Mouse (Mus musculus) B cell, adult 2 months (primary cell): ENCODE measurements around the gene Robo2.

Experiments used
- DNase-seq, 2 experiments: peaks; one replicate each; pipeline ENCODE4 v3.0.0; 2022

The Robo2 gene

DNA sequence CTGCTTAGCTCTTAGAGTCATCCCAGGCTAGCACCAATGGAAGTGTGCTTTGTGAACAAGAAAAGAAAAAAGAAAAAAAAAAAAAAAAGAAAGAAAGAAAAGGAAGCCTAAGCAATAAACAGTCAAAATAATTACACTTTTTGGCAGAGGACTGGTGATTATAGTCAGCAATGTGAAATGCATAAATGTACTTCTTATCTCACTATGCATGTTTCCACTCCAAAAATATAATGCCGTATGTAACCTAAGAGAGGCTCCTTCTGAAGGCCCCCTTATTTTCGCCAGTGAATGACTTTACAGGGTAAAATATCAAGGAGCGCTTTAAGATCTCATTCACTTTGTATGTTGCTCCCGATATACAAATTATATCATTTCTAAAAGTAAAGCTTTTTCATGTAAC lies 496.2 kb downstream of the Robo2 start:
- no peak for DNase-seq

DNA sequence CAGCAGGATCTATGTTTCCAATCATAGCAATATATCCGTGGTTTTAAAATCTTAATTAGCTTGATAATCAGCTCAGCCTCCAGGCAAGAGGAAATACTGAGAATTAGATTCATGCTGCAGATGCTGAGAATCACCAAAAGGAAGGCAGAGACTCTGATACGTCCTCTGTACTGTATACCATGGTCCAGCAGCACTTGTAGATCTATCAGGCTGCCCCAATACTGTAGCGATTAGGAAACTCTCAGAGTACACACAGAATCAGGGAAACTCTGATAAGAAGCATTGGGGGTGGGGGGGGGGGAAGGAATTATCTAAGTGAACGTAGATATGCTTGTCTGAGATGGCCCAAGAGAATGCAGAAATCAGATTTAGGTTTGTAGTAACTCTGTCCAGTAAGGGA lies 496.7 kb downstream of the Robo2 start:
- DNase-seq, result no peak

DNA sequence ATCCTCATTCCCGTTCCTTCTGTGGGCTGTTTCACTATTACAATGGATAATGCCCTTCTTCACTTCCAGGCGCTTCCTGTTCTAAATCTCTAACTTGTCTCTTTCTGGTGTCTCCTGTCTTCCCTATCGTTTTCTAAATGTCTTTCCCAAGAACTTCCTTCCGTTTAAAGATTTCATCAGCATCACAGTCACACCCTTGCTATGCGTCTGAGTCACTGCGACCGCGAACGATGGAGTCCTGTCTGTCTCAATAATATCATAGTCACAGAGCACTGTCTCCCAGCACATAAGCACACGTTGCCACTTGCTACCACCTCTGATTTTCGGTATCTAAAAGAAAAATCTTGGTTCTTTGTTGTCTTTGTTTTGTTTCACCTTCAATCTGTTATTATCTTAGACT lies 503.1 kb downstream of the Robo2 start:
- no peak for DNase-seq

DNA sequence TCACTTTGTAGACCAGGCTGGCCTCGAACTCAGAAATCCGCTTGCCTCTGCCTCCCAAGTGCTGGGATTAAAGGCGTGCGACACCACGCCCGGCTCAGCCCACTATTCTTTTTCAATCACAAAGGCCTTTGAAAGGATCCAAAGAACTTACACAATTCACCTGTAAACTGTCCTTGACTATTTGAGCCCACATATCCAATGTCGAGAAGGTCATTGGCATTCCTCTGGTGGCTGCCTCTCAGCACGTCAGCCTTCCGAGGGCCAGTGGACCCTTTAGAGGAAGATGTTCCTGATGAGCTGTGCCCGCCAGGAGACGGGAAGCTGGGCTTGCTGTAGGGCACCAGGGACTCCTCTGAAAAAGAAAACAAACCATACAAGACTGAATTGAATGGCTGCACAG lies 514.8 kb downstream of the Robo2 start:
- DNase-seq, result no peak

DNA sequence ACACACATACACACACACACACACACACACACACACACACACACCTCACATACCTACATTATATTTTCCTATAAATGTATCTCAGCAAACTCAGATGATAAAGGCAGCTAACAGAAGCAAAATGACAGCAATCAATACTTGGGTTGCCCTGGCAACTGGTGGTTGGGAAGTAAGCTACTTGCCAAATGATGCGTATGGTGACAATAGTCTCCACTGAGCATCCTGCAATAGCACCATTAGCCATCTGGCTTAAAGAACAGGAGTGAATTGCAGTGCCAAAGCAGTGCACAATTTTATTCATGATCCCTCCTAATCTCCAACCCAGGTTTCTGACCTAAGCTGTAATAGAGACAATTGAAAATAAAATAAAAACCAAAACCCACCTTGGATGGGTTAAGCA lies 529.7 kb downstream of the Robo2 start:
- no peak for DNase-seq

DNA sequence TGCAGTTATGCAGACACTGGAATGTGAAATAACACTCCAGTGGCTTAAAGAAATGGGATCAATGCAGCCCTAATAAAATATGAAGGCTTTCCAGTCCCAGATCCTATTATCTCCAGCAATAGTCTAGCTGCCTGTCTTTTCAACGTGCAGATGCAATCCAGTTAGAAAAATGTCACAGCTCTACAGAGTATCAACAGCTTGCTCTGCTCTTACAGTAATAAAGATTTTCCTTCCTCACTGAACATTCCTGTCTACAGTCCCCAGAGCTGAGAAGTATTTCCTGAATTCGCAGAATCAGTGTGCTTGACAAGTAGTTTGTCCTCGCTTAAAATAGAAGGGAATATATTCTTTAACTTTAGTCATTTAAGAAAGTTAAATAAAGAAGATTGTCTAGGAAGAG lies 533.7 kb downstream of the Robo2 start:
- DNase-seq, result no peak

DNA sequence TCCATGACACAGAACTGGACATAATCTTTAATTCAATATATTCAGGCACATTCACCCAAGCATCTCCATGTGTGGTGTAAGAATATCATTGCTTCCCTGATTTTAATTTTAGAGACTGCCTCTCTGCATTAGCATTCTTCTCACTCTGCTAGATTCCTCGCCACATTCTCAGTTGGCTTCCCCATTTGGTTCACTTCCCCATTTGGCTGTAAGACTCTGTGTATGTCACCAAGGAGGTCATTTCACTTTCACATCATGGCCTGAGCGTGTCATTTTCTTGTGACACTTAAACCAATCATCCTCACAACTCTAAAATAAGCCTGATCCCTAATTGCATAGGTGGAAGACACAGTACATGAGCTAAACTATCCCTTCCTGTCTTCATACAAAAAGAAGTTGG lies 536.6 kb downstream of the Robo2 start:
- DNase-seq, result no peak

DNA sequence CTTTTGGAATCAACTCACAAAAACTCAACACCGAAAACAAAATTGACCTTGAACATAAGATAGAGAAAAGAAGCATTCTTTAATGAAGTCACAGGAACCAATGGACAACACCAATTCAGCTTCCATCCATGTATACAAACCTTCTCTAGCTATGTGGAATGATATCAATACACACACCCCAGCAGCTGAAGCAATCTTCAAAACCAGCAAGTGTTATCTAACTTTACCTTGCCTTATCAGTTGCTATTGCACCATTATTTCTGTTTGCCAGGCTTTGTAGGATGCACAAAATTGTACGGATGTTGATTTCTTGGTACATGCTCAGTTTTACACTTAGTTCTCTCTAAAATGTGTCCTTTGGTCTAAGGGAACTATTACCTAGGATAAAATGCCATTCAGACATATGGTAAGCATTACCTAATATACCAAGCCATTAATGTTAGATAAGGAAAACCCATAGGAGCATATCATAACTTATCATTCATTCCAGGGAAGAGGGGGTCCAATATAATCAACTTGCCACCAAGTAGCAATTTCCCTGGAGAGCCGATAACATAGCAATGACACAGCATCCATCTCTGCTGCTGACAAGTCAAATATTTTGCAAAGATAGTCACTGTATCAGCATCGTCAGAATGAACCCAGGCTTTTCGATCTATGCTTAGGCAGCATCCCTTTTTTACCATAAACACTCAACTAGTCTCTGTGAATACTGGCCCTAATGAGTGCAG lies 537.6 kb downstream of the Robo2 start:
- no peak for DNase-seq

DNA sequence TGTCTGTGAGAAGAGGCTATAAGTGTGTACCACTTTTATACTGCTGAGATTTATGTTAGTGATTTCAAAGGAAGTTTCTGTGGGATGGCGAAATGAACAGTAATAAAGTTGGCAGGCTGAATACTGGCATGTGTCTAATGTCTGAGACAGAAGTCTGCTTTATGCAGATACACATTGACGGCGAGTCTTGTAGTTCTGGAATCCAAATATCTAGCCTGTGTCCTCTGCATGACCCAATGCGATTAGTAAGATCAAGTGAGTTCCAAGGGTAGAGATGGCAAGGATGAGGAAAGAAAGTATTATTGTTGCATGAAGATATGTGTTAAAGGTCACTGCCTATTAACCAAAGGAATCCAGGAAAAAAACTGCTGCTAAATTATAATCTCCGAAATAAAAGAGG lies 541.3 kb downstream of the Robo2 start:
- no peak for DNase-seq

DNA sequence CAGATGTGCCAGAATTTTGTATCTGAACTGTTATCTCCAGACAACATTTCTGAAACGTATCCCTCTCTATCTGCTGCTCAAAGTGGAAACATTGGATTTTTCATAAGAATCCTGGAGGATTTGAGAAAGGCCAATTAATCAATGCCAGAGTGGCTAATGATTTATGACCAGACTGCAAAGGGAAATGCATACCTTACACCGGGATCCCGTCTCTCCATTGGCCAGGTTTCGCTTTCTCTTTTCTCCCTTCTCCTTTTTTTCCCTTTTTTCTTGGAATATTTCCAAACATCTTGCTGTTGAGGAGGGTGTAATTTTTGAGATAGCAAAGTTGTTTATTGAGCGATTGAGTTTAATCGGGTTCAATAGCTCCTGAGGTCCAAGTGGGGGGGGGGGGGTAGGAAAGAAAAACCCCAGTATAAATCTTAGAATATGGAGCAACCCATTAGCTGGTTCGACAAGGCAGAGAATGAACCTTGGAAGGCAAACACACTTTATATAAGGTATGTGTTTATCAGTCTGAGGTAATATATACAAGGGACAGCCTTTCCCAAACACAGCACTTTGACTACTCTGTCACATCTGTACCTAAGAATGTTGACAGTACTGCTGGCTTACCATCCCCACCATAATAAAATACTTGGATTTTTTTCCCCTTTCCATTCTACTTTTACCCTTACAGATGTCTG lies 542.0 kb downstream of the Robo2 start:
- no peak for DNase-seq

DNA sequence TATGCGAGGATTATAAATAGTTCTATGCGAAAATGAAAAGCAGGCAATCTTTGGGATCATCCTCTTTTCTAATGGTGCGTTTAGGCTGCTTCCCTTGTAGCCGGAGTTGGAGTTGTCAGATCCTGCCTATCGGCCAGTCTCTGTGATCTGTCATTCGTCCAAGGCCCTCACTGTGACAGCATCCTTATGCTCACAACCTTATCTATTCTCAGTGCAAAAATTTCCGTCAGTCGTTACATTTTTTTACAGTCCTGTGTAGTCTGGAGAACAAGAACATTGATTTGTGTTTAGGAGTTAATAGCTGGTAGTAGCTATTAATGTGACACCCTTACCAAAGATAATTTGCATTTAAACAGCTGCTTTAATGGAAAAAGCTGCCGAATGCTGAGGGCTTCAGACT lies 547.0 kb downstream of the Robo2 start:
- DNase-seq, result no peak

DNA sequence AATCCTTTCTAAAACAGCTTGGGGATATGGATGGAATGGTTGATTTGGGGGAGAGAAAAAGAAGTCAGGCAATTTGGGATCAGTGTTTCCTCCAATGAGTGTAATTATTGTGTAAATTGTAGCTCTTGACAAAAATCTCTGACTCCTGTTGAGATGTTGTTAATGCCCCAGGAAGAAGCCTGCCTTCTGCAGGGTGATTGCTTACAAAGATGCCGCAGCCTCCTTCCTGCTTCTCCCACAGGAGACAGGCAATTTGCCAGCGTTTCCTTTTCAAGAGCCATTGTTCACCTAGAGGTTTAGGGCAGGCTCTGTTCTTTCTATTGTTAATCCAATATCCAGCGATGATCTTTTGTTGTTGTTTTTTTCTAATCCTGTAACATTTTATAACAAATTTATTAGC lies 547.9 kb downstream of the Robo2 start:
- DNase-seq, result no peak

DNA sequence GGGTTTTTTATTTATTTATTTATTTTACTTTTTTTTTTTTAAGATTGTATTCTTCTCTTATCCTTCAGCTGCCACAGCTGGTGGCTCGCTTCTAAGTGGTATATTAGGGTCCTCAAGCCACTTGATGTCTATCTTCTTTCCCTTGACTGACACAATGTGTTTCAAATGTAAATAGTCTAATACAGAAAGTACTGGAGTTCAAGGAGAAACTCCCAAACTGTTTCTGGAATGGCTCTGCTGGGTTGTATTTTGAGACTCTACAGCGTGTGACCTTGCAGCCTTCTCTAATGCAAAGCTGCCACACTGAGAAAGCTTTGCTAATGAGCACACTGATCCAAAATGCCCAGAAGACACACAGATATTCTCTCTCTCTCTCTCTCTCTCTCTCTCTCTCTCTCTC lies 552.9 kb downstream of the Robo2 start:
- DNase-seq, result no peak

DNA sequence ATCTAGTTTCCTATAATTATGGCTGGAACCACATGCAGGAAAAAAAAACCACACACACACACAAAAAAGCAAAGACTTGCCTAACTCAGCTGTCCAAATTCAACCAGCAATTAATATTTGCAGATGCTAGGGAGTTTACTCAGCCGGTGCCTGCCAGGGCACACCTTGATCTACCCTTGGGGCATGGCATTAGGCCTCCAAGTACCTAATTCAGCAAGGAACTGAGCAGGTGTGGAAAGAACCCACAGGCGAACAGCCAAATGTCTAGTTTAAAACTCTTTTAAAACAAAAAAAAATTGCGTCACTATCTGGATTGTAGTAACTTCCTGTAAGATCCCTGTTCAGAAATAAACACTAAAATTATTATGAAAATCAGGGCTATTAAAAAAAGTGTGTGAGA lies 555.8 kb downstream of the Robo2 start:
- no peak for DNase-seq
